Mouse (Mus musculus) embryo, embryonic 11 days (tissue): ENCODE measurements around the gene Sh2d3c.

Experiments
- DNase-seq: peaks from one replicate; pipeline ENCODE4 v3.0.0-alpha.2; 2015

Gene Sh2d3c

GRCm38 (mm10) chr2:32798251-32798962 lies 77.6 kb downstream of the Sh2d3c start:
- DNase-seq: no peak
